ENCODE assay signal across 8 mouse cellular contexts in the genomic region with DNA sequence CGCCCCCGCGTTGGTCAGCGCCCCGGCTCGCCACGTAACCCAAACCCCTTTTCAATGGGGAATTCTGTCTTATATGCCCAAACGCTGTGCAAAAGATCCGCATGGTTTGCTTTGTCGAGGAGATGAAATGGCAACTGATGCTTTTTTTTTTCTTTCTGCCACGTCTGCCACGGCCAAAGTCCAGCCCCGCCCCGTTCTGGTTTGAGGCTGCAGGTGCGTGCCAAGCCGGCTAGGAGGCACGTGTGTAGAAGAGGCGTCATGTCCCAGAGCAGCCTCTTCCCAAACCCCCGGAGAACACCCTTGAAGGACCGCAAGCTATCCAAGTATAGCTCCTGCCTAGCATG. TPM values are rescaled to one million over a fixed set of nuclear protein-coding genes. Genes with fewer than 3 reads are reported as not detected.
DNase-seq lines count a peak whose midpoint lies in the region; ATAC-seq and TF ChIP-seq lines count a peak whose summit lies in the region.

No protein-coding gene starts in this region.

- no peaks in the 10 kb centered on the region for H3K4me1 ChIP-seq in forebrain, postnatal 0 days (ENCODE audit: insufficient read depth)
- no peaks in the 10 kb centered on the region for H3K4me1 ChIP-seq in intestine, embryonic 14.5 days (replicated peaks; ENCODE audit: control insufficient read depth, insufficient read depth, low read length)
- peaks cover 20% of the 10 kb centered on the region for H3K4me1 ChIP-seq in liver, adult 2 months (ENCODE audit: control insufficient read depth, insufficient read depth, low read length)
- H3K4me1 ChIP-seq in midbrain, embryonic 16.5 days (ENCODE audit: control insufficient read depth, insufficient read depth, low read length), result peaks cover 5% of the 10 kb centered on the region; the same call in 1 of the 2 replicates
- H3K4me1 ChIP-seq in stomach, postnatal 0 days (replicated peaks; ENCODE audit: control insufficient read depth, insufficient read depth), result no peaks in the 10 kb centered on the region; the same call in 1 of the 2 replicates

- DNase-seq in cerebellum, adult 11-12 months, result peak; percentile 87
- DNase-seq in cerebellum, adult 11 months, result no peak
- peak; percentile 76 for DNase-seq in c-Kit-positive CD71-positive TER-119-positive erythroid progenitor cells, embryonic 14.5 days (ENCODE audit: low spot score)
- DNase-seq in forebrain, postnatal 0 days, result no peak
- DNase-seq in intestine, embryonic 14.5 days (ENCODE audit: low spot score), result peak; percentile 84
- DNase-seq in liver, adult 2 months (ENCODE audit: extremely low read depth, low read depth, low spot score), result peak; percentile 87
- DNase-seq in stomach, postnatal 0 days (ENCODE audit: low spot score), result peak; percentile 91

- peaks cover 6% of the 10 kb centered on the region; the same call in 1 of the 2 replicates for H3K27me3 ChIP-seq in forebrain, postnatal 0 days (ENCODE audit: insufficient read depth, low read length)
- H3K27me3 ChIP-seq in intestine, embryonic 14.5 days (replicated peaks; ENCODE audit: control insufficient read depth, insufficient read depth, low read length), result peaks cover 52% of the 10 kb centered on the region
- no peaks in the 10 kb centered on the region for H3K27me3 ChIP-seq in liver, adult 2 months (ENCODE audit: control insufficient read depth, insufficient read depth, low read length)
- peaks cover 11% of the 10 kb centered on the region; the same call in 1 of the 2 replicates for H3K27me3 ChIP-seq in midbrain, embryonic 16.5 days (ENCODE audit: control insufficient read depth, insufficient read depth, low read depth, low read length)
- H3K27me3 ChIP-seq in stomach, postnatal 0 days (ENCODE audit: control insufficient read depth, insufficient read depth, low read length), result peaks cover 4% of the 10 kb centered on the region; the same call in 1 of the 2 replicates

- peak overlapping the region; percentile 79 for H3K4me3 ChIP-seq in forebrain, postnatal 0 days (ENCODE audit: low read depth, low read length)
- peak overlapping the region; percentile 55 for H3K4me3 ChIP-seq in intestine, embryonic 14.5 days (ENCODE audit: low read depth, low read length)
- H3K4me3 ChIP-seq in liver, adult 2 months (ENCODE audit: insufficient read depth, low read depth, low read length), result peak overlapping the region; percentile 87
- H3K4me3 ChIP-seq in midbrain, embryonic 16.5 days (ENCODE audit: low read depth, low read length), result peak overlapping the region; percentile 77
- H3K4me3 ChIP-seq in stomach, postnatal 0 days (ENCODE audit: low read depth, low read length), result peak overlapping the region; percentile 69

- 0 out of 2 replicates have a peak, but pooled peaks have one; percentile 27 for TF ChIP-seq POLR2A in liver, adult 2 months (IDR thresholded peaks at IDR 0.05; ENCODE audit: extremely low read depth, insufficient read depth, low read length)

- peaks cover 6% of the 10 kb centered on the region; the same call in 1 of the 2 replicates for H3K79me2 ChIP-seq in liver, adult 2 months (ENCODE audit: control insufficient read depth, insufficient read depth, low read length)

- peak; percentile 59 for ATAC-seq in forebrain, postnatal 0 days
- ATAC-seq in intestine, embryonic 14.5 days (replicated peaks; ENCODE audit: low FRiP score, low TSS enrichment, low read depth), result peak; percentile 71
- peak; percentile 52; the same call in 1 of the 2 replicates for ATAC-seq in midbrain, embryonic 16.5 days
- peak; percentile 83 for ATAC-seq in stomach, postnatal 0 days (ENCODE audit: low FRiP score, low TSS enrichment)

- no peak for TF ChIP-seq EP300 in stomach, postnatal 0 days (optimal IDR thresholded peaks at IDR 0.05)

- H3K27ac ChIP-seq in forebrain, postnatal 0 days (ENCODE audit: low read depth, low read length), result peak overlapping the region; percentile 84
- no peak overlapping the region for H3K27ac ChIP-seq in intestine, embryonic 14.5 days (ENCODE audit: low read depth)
- H3K27ac ChIP-seq in liver, adult 2 months (replicated peaks; ENCODE audit: insufficient read depth, low read depth, low read length), result peak overlapping the region; percentile 100
- H3K27ac ChIP-seq in midbrain, embryonic 16.5 days (ENCODE audit: low read length), result peak overlapping the region; percentile 78
- peak overlapping the region; percentile 85 for H3K27ac ChIP-seq in stomach, postnatal 0 days (replicated peaks)

- no peak; the same call in 1 of the 2 replicates for TF ChIP-seq CTCF in forebrain, postnatal 0 days (IDR thresholded peaks at IDR 0.05; ENCODE audit: low read depth)
- TF ChIP-seq CTCF in liver, adult 2 months (IDR thresholded peaks at IDR 0.05; ENCODE audit: low read depth, low read length), result no peak
- TF ChIP-seq CTCF in stomach, postnatal 0 days (IDR thresholded peaks at IDR 0.05; ENCODE audit: low read depth), result no peak

- H3K4me2 ChIP-seq in forebrain, postnatal 0 days (ENCODE audit: low read depth), result peak overlapping the region; percentile 90
- H3K4me2 ChIP-seq in intestine, embryonic 14.5 days (ENCODE audit: low read length), result peak overlapping the region; percentile 99
- peak overlapping the region; percentile 87 for H3K4me2 ChIP-seq in midbrain, embryonic 16.5 days (ENCODE audit: low read length)
- H3K4me2 ChIP-seq in stomach, postnatal 0 days (replicated peaks; ENCODE audit: low read depth), result peak overlapping the region; percentile 98

- peak overlapping the region; percentile 85 for H3K9ac ChIP-seq in forebrain, postnatal 0 days
- peak overlapping the region; percentile 55; the same call in 1 of the 2 replicates for H3K9ac ChIP-seq in intestine, embryonic 14.5 days (ENCODE audit: low read length)
- peak overlapping the region; percentile 100 for H3K9ac ChIP-seq in liver, adult 2 months (ENCODE audit: low read depth, low read length)
- H3K9ac ChIP-seq in midbrain, embryonic 16.5 days (ENCODE audit: low read depth, low read length), result peak overlapping the region; percentile 91
- peak overlapping the region; percentile 68 for H3K9ac ChIP-seq in stomach, postnatal 0 days (ENCODE audit: low read length)

- H3K36me3 ChIP-seq in forebrain, postnatal 0 days (ENCODE audit: insufficient read depth), result no peaks in the 10 kb centered on the region
- H3K36me3 ChIP-seq in intestine, embryonic 14.5 days (ENCODE audit: control insufficient read depth, insufficient read depth, low read length), result no peaks in the 10 kb centered on the region
- no peaks in the 10 kb centered on the region for H3K36me3 ChIP-seq in liver, adult 2 months (ENCODE audit: control insufficient read depth, insufficient read depth, low read length)
- H3K36me3 ChIP-seq in midbrain, embryonic 16.5 days (ENCODE audit: control insufficient read depth, insufficient read depth, low read length), result no peaks in the 10 kb centered on the region
- H3K36me3 ChIP-seq in stomach, postnatal 0 days (ENCODE audit: control insufficient read depth, insufficient read depth, low read length), result no peaks in the 10 kb centered on the region

- H3K9me3 ChIP-seq in forebrain, postnatal 0 days (ENCODE audit: low read length), result no peaks in the 10 kb centered on the region
- no peaks in the 10 kb centered on the region for H3K9me3 ChIP-seq in intestine, embryonic 14.5 days (ENCODE audit: control insufficient read depth, low read length)
- H3K9me3 ChIP-seq in midbrain, embryonic 16.5 days (replicated peaks; ENCODE audit: control insufficient read depth, low read length, poor library complexity, severe bottlenecking), result no peaks in the 10 kb centered on the region
- no peaks in the 10 kb centered on the region for H3K9me3 ChIP-seq in stomach, postnatal 0 days (ENCODE audit: control insufficient read depth, low read length)

- WGBS in forebrain, postnatal 0 days, result 1% methylated on average over 20 of the region's 20 CpGs
- 3% methylated on average over 20 of the region's 20 CpGs for WGBS in intestine, embryonic 14.5 days
- 2% methylated on average over 20 of the region's 20 CpGs for whole genome bisulfite sequencing in liver, adult 2 months
- 2% methylated on average over 20 of the region's 20 CpGs for WGBS in midbrain, embryonic 16.5 days
- 1% methylated on average over 20 of the region's 20 CpGs for WGBS in stomach, postnatal 0 days

RNA-seq across cellular contexts. Expression of gene Tmem56, which starts 19.7 kb away (rescaled TPM):
- 14.2 and 15.5 TPM in 2 replicates for total RNA-seq in forebrain, postnatal 0 days (2014; rRNA removed)
- polyA plus RNA-seq in forebrain, postnatal 0 days (2015; fragmentation: Nextera tagmentation; extraction: Ambion mirVana), result 2.7 and 3.9 TPM in 2 replicates
- polyA plus RNA-seq in intestine, embryonic 14.5 days (2014; fragmentation: Nextera tagmentation; extraction: Ambion mirVana), result 0.65 and 0.91 TPM in 2 replicates
- total RNA-seq in liver, adult 2 months (2014; rRNA removed), result 130 and 150 TPM in 2 replicates
- polyA plus RNA-seq in liver, adult 2 months (2012; rRNA removed), result 24.1 and 27.2 TPM in 2 replicates
- 3.4 and 3.8 TPM in 2 replicates for polyA plus RNA-seq in midbrain, embryonic 16.5 days (2015; fragmentation: Nextera tagmentation; extraction: Ambion mirVana)
- 2.6 TPM in 2 replicates for polyA plus RNA-seq in stomach, postnatal 0 days (2015; fragmentation: Nextera tagmentation; extraction: Ambion mirVana)

RNA-seq across cellular contexts. Expression of gene Alg14, which starts 28.4 kb away (rescaled TPM):
- total RNA-seq in forebrain, postnatal 0 days (2014; rRNA removed), result 20.8 and 28.2 TPM in 2 replicates
- 29.6 and 31.6 TPM in 2 replicates for polyA plus RNA-seq in forebrain, postnatal 0 days (2015; fragmentation: Nextera tagmentation; extraction: Ambion mirVana)
- polyA plus RNA-seq in intestine, embryonic 14.5 days (2014; fragmentation: Nextera tagmentation; extraction: Ambion mirVana), result 43.0 and 46.8 TPM in 2 replicates
- 12.6 and 14.3 TPM in 2 replicates for total RNA-seq in liver, adult 2 months (2014; rRNA removed)
- 23.4 and 24.3 TPM in 2 replicates for polyA plus RNA-seq in liver, adult 2 months (2012; rRNA removed)
- 36.9 and 39.2 TPM in 2 replicates for polyA plus RNA-seq in midbrain, embryonic 16.5 days (2015; fragmentation: Nextera tagmentation; extraction: Ambion mirVana)
- polyA plus RNA-seq in stomach, postnatal 0 days (2015; fragmentation: Nextera tagmentation; extraction: Ambion mirVana), result 35.3 and 35.7 TPM in 2 replicates

Comparison
In these comparisons a context has a peak if more than half of its experiments do, and no peak if none do; other contexts are left out.
1. DNase-seq: peak in cerebellum, adult 11-12 months (single experiment), c-Kit-positive CD71-positive TER-119-positive erythroid progenitor cells, embryonic 14.5 days (single experiment), intestine, embryonic 14.5 days (single experiment), liver, adult 2 months (single experiment) and stomach, postnatal 0 days (single experiment); none in cerebellum, adult 11 months (single experiment) and forebrain, postnatal 0 days (single experiment).
2. Peak in every context shown above with its lines, with median percentiles within 50 percentile points of each other: ATAC-seq, H3K4me2 ChIP-seq, H3K4me3 ChIP-seq and H3K9ac ChIP-seq.